Mouse (Mus musculus) c-Kit-negative CD71-positive TER-119-positive erythroid progenitor cells, embryonic 14.5 days (primary cell): ENCODE results near the gene Vps26b.

Source experiments
- DNase-seq: peaks from one replicate; pipeline ENCODE4 v3.0.0-alpha.2; 2013; ENCODE audit warnings: low read depth, low spot score

The Vps26b gene

GRCm38 (mm10) chr9:26993900-26994299 is 36.0 kb downstream of the Vps26b start:
- no peak for DNase-seq

DNA sequence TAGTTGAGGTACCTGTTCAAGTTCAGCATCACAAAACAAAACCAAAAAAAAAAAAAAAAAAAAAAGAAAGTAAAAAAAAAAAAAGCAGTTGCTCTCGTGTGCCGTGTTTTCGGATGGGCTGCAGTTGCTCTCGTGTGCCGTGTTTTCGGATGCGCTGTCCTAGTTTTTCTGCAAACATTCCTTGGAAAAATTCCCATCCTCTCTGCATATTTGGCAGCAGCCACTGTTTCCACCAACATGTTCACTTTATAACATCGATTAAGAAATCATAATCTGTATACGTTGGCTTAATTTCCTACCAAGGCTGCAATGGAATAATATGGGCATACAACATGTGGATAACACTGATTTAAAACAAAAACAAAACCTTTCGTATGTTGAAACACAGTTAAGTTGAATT is 36.7 kb downstream of the Vps26b start:
- no peak for DNase-seq

GRCm38 (mm10) chr9:26990181-26990580 is 39.7 kb downstream of the Vps26b start:
- no peak for DNase-seq

GRCm38 (mm10) chr9:26985668-26986277 is 44.1 kb downstream of the Vps26b start:
- no peak for DNase-seq

DNA sequence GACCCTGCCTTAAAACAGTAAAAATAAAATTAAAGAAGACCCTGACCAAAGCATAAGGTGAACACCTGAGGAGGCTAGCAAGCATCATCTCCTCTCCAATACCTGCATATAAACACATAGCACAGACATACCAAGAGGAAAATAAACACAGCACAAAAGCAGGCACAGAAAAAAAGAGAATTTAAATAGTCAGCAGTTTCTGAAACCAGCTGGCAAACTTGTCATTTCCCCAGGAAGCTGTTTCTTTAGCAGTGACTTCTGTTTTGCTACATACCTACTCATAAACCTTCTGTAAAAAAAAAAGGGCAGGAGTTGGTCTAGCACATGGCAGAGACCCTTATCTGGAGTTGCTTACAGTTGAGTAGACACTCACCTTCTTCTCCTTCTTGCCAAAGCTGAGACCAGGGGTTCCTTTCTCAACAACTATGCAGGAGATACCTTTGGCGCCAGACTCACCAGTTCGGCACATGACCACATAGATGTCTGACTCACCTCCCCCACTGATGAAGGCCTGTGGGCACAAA is 44.7 kb downstream of the Vps26b start:
- DNase-seq, result no peak

GRCm38 (mm10) chr9:26978776-26979175 is 51.1 kb downstream of the Vps26b start:
- DNase-seq, result no peak

- no peak for DNase-seq
These were observed 52.1 kb downstream of the Vps26b start for GRCm38 (mm10) chr9:26977754-26978153.
